Mouse (Mus musculus) ovary, postnatal 36 days (tissue): ENCODE measurements around the gene Calm2.

Experiments used
- DNase-seq: peaks from one replicate; pipeline ENCODE4 v3.0.0; 2022; ENCODE audit warnings: low spot score, mixed read lengths

The Calm2 gene

GRCm38 (mm10) chr17:87397088-87397487 lies 49.6 kb downstream of the Calm2 start:
- DNase-seq, result no peak

DNA sequence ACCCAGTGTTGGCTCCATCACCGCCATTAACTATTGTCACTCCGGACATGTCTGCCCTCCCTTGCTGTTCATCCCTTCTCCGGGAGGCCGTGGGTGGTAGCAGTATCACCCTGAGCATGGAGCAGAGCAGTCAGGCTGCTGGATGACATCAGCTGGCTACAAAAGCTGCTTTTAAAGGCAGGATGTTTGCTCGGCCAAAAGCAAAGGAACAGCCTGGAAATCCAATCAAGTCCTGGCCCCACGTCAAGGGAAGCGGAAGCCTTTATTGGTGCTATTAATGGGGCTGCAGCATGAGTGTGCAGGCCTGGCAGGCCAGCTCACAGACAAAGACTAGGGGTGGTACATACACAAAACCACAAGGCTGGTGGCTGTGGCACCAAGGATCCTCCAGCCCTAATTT lies 55.5 kb downstream of the Calm2 start:
- DNase-seq, result no peak

DNA sequence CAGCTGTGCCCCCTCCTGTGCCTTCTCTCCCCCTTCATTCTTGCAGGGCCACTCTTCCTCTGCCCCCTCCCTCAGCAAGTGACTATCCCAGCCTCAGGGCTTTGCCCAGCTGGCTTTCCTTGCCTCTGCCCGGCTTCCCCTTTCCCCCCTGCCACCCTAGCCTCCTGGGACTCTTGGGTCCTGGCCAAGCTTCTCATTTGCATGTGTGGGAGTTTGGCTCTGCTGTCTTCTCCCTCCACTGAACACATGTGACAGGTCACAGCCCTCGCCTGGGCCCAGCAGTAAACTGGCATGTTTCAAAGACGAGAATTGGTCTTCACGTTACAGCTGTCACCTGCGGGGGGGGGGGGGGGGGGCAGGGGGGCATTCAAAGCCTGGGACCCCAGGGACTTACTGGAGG lies 59.7 kb downstream of the Calm2 start:
- no peak for DNase-seq

DNA sequence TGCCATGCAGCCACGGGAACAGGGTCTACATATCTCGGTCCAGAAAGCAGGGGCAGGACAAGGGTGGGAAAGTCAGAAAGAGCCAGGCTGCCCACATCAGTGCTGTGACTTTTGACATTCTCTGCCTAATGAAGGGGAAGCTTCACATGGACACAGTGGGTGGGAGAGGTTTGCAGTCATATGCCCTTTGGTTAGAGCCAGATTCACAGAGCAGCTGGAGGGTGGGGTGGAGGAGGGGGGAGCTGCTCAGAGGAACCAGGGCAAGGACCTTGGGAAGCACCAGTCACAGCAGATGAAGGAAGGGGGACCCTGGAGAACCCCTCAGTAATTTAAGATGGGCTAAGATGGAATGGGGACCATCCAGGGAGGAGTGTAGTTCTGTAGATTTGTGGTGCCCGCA lies 60.9 kb downstream of the Calm2 start:
- no peak for DNase-seq
